Mouse (Mus musculus): Measurements from ENCODE around the gene Rabl6. TPM values are rescaled to one million over a fixed set of nuclear protein-coding genes. Genes with fewer than 3 reads are reported as not detected.
A peak's percentile ranks its signal among the peaks of the same experiment; 100 is the strongest.
"Not testable (repeated sequence)": the region's sequence is repeated elsewhere in the genome, so short reads cannot be mapped to it uniquely, and the experiment has no call there.

Gene Rabl6
- polyA plus RNA-seq, 1 experiment from 2014 or later = 81.1 TPM

GRCm38 (mm10) chr2:25553171-25553786, 55.0 kb downstream of the Rabl6 start:
- not testable (repeated sequence) for H3K9ac ChIP-seq (replicated peaks); H3K27me3 ChIP-seq; H3K9me3 ChIP-seq; H3K4me2 ChIP-seq (replicated peaks); H3K4me3 ChIP-seq; ATAC-seq (replicated peaks); H3K27ac ChIP-seq (replicated peaks); H3K36me3 ChIP-seq
- H3K4me1 ChIP-seq = peaks cover 11% of the 10 kb centered on the region
- WGBS = 89% methylated on average over 4 of the region's 4 CpGs

- WGBS = 34% methylated on average over 5 of the region's 5 CpGs
- Histone ChIP-seq H3K4me2 (replicated peaks) (no peak overlapping the region), H3K27ac (replicated peaks) (no peak overlapping the region), H3K9me3 (no peaks in the 10 kb centered on the region), H3K9ac (replicated peaks) (no peak overlapping the region), H3K4me3 (no peak overlapping the region), H3K27me3 (no peaks in the 10 kb centered on the region), H3K4me1 (peaks cover 9% of the 10 kb centered on the region), H3K36me3 (no peaks in the 10 kb centered on the region)
- ATAC-seq (replicated peaks) = no peak
Observed at GRCm38 (mm10) chr2:25551186-25551585, 57.1 kb downstream of the Rabl6 start.

GRCm38 (mm10) chr2:25549021-25549991, 59.0 kb downstream of the Rabl6 start:
- no peak overlapping the region for H3K9ac ChIP-seq (replicated peaks)
- H3K27ac ChIP-seq (replicated peaks) = no peak overlapping the region
- WGBS = 79% methylated on average over 9 of the region's 9 CpGs
- no peaks in the 10 kb centered on the region for H3K9me3 ChIP-seq
- ATAC-seq (replicated peaks) = no peak
- no peaks in the 10 kb centered on the region for H3K27me3 ChIP-seq
- peaks cover 15% of the 10 kb centered on the region for H3K4me1 ChIP-seq
- H3K36me3 ChIP-seq = no peaks in the 10 kb centered on the region
- H3K4me2 ChIP-seq (replicated peaks) = no peak overlapping the region
- H3K4me3 ChIP-seq = no peak overlapping the region

- Histone ChIP-seq H3K9me3 (no peaks in the 10 kb centered on the region), H3K27me3 (no peaks in the 10 kb centered on the region), H3K9ac (replicated peaks) (peak within 1 kb of the TSS; percentile 57), H3K27ac (replicated peaks) (peak within 1 kb of the TSS; percentile 49; the same call in 1 of the 2 replicates), H3K36me3 (no peaks in the 10 kb centered on the region), H3K4me1 (peaks cover 15% of the 10 kb centered on the region), H3K4me3 (peak within 1 kb of the TSS; percentile 59), H3K4me2 (replicated peaks) (peak within 1 kb of the TSS; percentile 57)
- ATAC-seq (replicated peaks) = peak; percentile 100
- WGBS = 3% methylated on average over 48 of the region's 48 CpGs
Observed at GRCm38 (mm10) chr2:25546811-25547491, 61.4 kb downstream of the Rabl6 start, which contains the start of gene Traf2. Traf2 (minus strand) TSS chr2:25546940.

GRCm38 (mm10) chr2:25545996-25546810, 62.1 kb downstream of the Rabl6 start:
- Histone ChIP-seq H3K27ac (replicated peaks) (peak overlapping the region; percentile 49; the same call in 1 of the 2 replicates), H3K4me2 (replicated peaks) (peak overlapping the region; percentile 57), H3K9ac (replicated peaks) (peak overlapping the region; percentile 57), H3K9me3 (no peaks in the 10 kb centered on the region), H3K36me3 (no peaks in the 10 kb centered on the region), H3K4me3 (peak overlapping the region; percentile 59), H3K27me3 (no peaks in the 10 kb centered on the region), H3K4me1 (peaks cover 15% of the 10 kb centered on the region)
- WGBS = 8% methylated on average over 41 of the region's 43 CpGs
- peak; percentile 47 for ATAC-seq (replicated peaks)

- 88% methylated on average over 10 of the region's 10 CpGs for WGBS
- peaks cover 8% of the 10 kb centered on the region for H3K4me1 ChIP-seq
- H3K4me2 ChIP-seq (replicated peaks) = no peak overlapping the region
- H3K9ac ChIP-seq (replicated peaks) = no peak overlapping the region
- H3K27ac ChIP-seq (replicated peaks) = no peak overlapping the region
- no peak for ATAC-seq (replicated peaks)
- peaks cover 7% of the 10 kb centered on the region; the same call in 1 of the 2 replicates for H3K36me3 ChIP-seq
- no peaks in the 10 kb centered on the region for H3K27me3 ChIP-seq
- H3K4me3 ChIP-seq = no peak overlapping the region
- no peaks in the 10 kb centered on the region for H3K9me3 ChIP-seq
Observed at GRCm38 (mm10) chr2:25541644-25542367, 66.5 kb downstream of the Rabl6 start.

GRCm38 (mm10) chr2:25540541-25540948, 67.8 kb downstream of the Rabl6 start:
- Histone ChIP-seq H3K4me3 (no peak overlapping the region), H3K9ac (replicated peaks) (no peak overlapping the region), H3K4me1 (no peaks in the 10 kb centered on the region), H3K27ac (replicated peaks) (no peak overlapping the region), H3K27me3 (no peaks in the 10 kb centered on the region), H3K9me3 (no peaks in the 10 kb centered on the region), H3K36me3 (peaks cover 17% of the 10 kb centered on the region), H3K4me2 (replicated peaks) (no peak overlapping the region)
- WGBS = 95% methylated on average over 4 of the region's 4 CpGs
- no peak for ATAC-seq (replicated peaks)

- Histone ChIP-seq H3K4me2 (replicated peaks) (no peak overlapping the region), H3K27ac (replicated peaks) (no peak overlapping the region), H3K9ac (replicated peaks) (no peak overlapping the region), H3K4me3 (no peak overlapping the region), H3K9me3 (no peaks in the 10 kb centered on the region), H3K36me3 (peaks cover 19% of the 10 kb centered on the region), H3K27me3 (no peaks in the 10 kb centered on the region), H3K4me1 (no peaks in the 10 kb centered on the region)
- 94% methylated on average over 8 of the region's 8 CpGs for WGBS
- no peak for ATAC-seq (replicated peaks)
Observed at GRCm38 (mm10) chr2:25536531-25536930, 71.8 kb downstream of the Rabl6 start.

- Histone ChIP-seq H3K27me3 (no peaks in the 10 kb centered on the region), H3K4me1 (no peaks in the 10 kb centered on the region), H3K36me3 (peaks cover 25% of the 10 kb centered on the region), H3K9me3 (no peaks in the 10 kb centered on the region), H3K27ac (replicated peaks) (no peak overlapping the region), H3K9ac (replicated peaks) (no peak overlapping the region), H3K4me2 (replicated peaks) (no peak overlapping the region), H3K4me3 (no peak overlapping the region)
- 96% methylated on average over 2 of the region's 2 CpGs for WGBS
- ATAC-seq (replicated peaks) = no peak
Observed at GRCm38 (mm10) chr2:25534866-25535182, 73.5 kb downstream of the Rabl6 start.

GRCm38 (mm10) chr2:25534178-25534865, 74.0 kb downstream of the Rabl6 start:
- Histone ChIP-seq H3K27ac (replicated peaks) (no peak overlapping the region), H3K4me1 (no peaks in the 10 kb centered on the region), H3K4me2 (replicated peaks) (no peak overlapping the region), H3K4me3 (no peak overlapping the region), H3K27me3 (no peaks in the 10 kb centered on the region), H3K36me3 (peaks cover 29% of the 10 kb centered on the region), H3K9ac (replicated peaks) (no peak overlapping the region), H3K9me3 (no peaks in the 10 kb centered on the region)
- 93% methylated on average over 3 of the region's 3 CpGs for whole genome bisulfite sequencing
- no peak for ATAC-seq (replicated peaks)

Data from forebrain, embryonic 15.5 days (tissue).